Mouse (Mus musculus) C2C12 (cell line): ENCODE measurements around the gene Spop. TPM values are rescaled to one million over a fixed set of nuclear protein-coding genes. Genes with fewer than 3 reads are reported as not detected.

Experiments
- H3K27me3 ChIP-seq: one replicate; pipeline ENCODE4 v1.6.1; 2011; ENCODE audit not compliant: control insufficient read depth, insufficient read depth, insufficient read length
- H3K36me3 ChIP-seq: one replicate; pipeline ENCODE4 v1.6.1; 2011; ENCODE audit not compliant: control insufficient read depth, insufficient read depth
- H3K4me3 ChIP-seq: one replicate; pipeline ENCODE4 v1.5.1; 2011; ENCODE audit warnings: mild to moderate bottlenecking, control low read depth; ENCODE audit not compliant: poor library complexity, insufficient read depth, severe bottlenecking
- H3K79me2 ChIP-seq: one replicate; pipeline ENCODE4 v1.6.1; 2011; ENCODE audit not compliant: control insufficient read depth, insufficient read depth
- H3K79me3 ChIP-seq: one replicate; pipeline ENCODE4 v1.6.1; 2011; ENCODE audit warnings: low read depth, control low read depth
- H3ac ChIP-seq: one replicate; pipeline ENCODE3; 2011; ENCODE audit warnings: low read depth; ENCODE audit not compliant: control insufficient read depth, insufficient read length
- CEBPB ChIP-seq: IDR thresholded peaks from one replicate; pipeline ENCODE4 v1.6.1; 2011; ENCODE audit warnings: low read depth, mild to moderate bottlenecking, control low read depth, moderate library complexity
- CTCF ChIP-seq: IDR thresholded peaks from one replicate; pipeline ENCODE4 v1.5.1; 2011; ENCODE audit not compliant: control insufficient read depth, insufficient read depth, insufficient read length
- FOSL1 ChIP-seq: IDR thresholded peaks from one replicate; pipeline ENCODE4 v1.8.0; 2011; ENCODE audit warnings: mild to moderate bottlenecking, low read length; ENCODE audit not compliant: poor library complexity, insufficient read depth, severe bottlenecking
- MAX ChIP-seq: IDR thresholded peaks from one replicate; pipeline ENCODE4 v1.6.1; 2011; ENCODE audit warnings: mild to moderate bottlenecking, control low read depth
- MYOD1 ChIP-seq: IDR thresholded peaks from one replicate; pipeline ENCODE4 v1.6.1; 2011; ENCODE audit warnings: low read depth; ENCODE audit not compliant: control insufficient read depth, insufficient read length
- MYOG ChIP-seq: IDR thresholded peaks from one replicate; pipeline ENCODE4 v1.6.1; 2011; ENCODE audit not compliant: control insufficient read depth, insufficient read length; ENCODE audit errors: extremely low read depth
- USF1 ChIP-seq: IDR thresholded peaks from one replicate; pipeline ENCODE4 v1.6.1; 2011; ENCODE audit warnings: low read depth, mild to moderate bottlenecking, control low read depth, moderate library complexity
- polyA plus RNA-seq: library from polyadenylated mRNA; unstranded; fragments of >200 nt; fragmentation: generic; extraction: Trizol; gene quantifications from one replicate; pipeline ENCODE4 v1.2.1, GENCODE M21; 2012; ENCODE audit warnings: missing spikeins

Gene Spop
- polyA plus RNA-seq, 1 experiment: 59.0 TPM

GRCm38 (mm10) chr11:95420880-95421435, 7.1 kb downstream of the Spop start:
- H3K27me3 ChIP-seq: no peaks in the 10 kb centered on the region
- no peak overlapping the region for H3K4me3 ChIP-seq
- H3K36me3 ChIP-seq: peaks cover 26% of the 10 kb centered on the region
- TF ChIP-seq MYOD1 (no peak), MAX (no peak), MYOG (no peak), CTCF (no peak), CEBPB (no peak), USF1 (no peak), FOSL1 (no peak)
- H3K79me3 ChIP-seq: peaks cover 90% of the 10 kb centered on the region
- H3K79me2 ChIP-seq: peaks cover 100% of the 10 kb centered on the region
- H3ac ChIP-seq: no peak overlapping the region

DNA sequence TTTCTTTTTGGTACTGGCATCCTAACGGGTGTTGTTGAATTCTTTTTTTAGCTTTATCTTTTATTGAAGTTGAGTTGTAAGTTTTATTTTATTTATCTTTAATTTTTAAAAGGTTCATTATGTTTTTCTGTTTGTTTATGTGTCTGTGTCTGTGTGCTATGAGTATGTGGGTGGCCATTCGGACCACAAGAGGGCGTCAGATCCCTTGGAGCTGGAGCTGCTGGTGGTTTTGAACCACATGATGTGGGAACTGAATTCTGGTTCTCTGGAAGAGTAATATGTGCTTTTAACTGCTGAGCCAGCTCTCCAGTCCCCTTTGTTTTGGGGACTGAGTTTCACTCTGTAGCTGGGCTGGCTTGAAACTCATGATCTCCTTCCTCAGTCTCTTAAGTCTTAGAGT, 9.6 kb downstream of the Spop start:
- peaks cover 26% of the 10 kb centered on the region for H3K36me3 ChIP-seq
- no peaks in the 10 kb centered on the region for H3K27me3 ChIP-seq
- peaks cover 85% of the 10 kb centered on the region for H3K79me3 ChIP-seq
- TF ChIP-seq USF1 (no peak), MYOD1 (no peak), FOSL1 (no peak), MAX (no peak), MYOG (no peak), CEBPB (no peak), CTCF (no peak)
- H3K4me3 ChIP-seq: no peak overlapping the region
- H3K79me2 ChIP-seq: peaks cover 99% of the 10 kb centered on the region
- no peak overlapping the region for H3ac ChIP-seq

GRCm38 (mm10) chr11:95431344-95431743, 17.5 kb downstream of the Spop start:
- TF ChIP-seq CEBPB: no peak
- TF ChIP-seq MAX: no peak
- TF ChIP-seq CTCF: no peak
- no peak for TF ChIP-seq FOSL1
- no peak for TF ChIP-seq MYOG
- TF ChIP-seq USF1: no peak
- TF ChIP-seq MYOD1: no peak
- Histone ChIP-seq H3K79me3 (peaks cover 60% of the 10 kb centered on the region), H3ac (no peak overlapping the region), H3K79me2 (peaks cover 98% of the 10 kb centered on the region), H3K27me3 (no peaks in the 10 kb centered on the region), H3K4me3 (no peak overlapping the region), H3K36me3 (peaks cover 28% of the 10 kb centered on the region)

GRCm38 (mm10) chr11:95432194-95432593, 18.3 kb downstream of the Spop start:
- peaks cover 31% of the 10 kb centered on the region for H3K36me3 ChIP-seq
- H3ac ChIP-seq: no peak overlapping the region
- H3K27me3 ChIP-seq: no peaks in the 10 kb centered on the region
- no peak overlapping the region for H3K4me3 ChIP-seq
- peaks cover 58% of the 10 kb centered on the region for H3K79me3 ChIP-seq
- H3K79me2 ChIP-seq: peaks cover 97% of the 10 kb centered on the region
- TF ChIP-seq MAX: no peak
- TF ChIP-seq MYOG: no peak
- TF ChIP-seq FOSL1: no peak
- no peak for TF ChIP-seq USF1

DNA sequence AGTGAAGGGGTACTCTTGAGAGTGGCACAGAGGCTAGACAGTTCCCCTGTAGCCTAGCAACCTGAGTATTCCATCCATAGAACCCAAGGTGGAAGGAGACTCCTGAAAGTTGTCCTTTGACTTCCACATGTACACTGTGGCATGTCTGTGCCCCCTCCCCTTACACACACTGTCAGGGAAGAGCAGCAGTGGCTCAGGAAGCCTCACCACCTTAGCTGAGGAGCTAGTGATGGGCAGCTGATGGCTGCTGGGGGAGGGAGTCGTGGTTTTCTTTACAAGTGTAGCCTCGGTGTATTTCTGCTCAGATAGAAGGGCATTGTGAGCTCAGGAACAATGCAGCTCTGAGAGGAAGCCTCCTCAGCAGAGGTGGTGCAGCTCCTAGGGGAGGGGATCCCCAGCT, 31.5 kb downstream of the Spop start:
- Histone ChIP-seq H3K79me3 (peaks cover 51% of the 10 kb centered on the region), H3K27me3 (no peaks in the 10 kb centered on the region), H3ac (no peak overlapping the region), H3K4me3 (no peak overlapping the region), H3K79me2 (peaks cover 83% of the 10 kb centered on the region), H3K36me3 (peaks cover 11% of the 10 kb centered on the region)
- TF ChIP-seq CTCF (no peak), FOSL1 (no peak), MYOD1 (no peak), MAX (no peak), USF1 (no peak), MYOG (no peak), CEBPB (no peak)
